Mouse (Mus musculus) testis, adult 2 months (tissue): ENCODE measurements around the gene Cotl1. TPM values are rescaled to one million over a fixed set of nuclear protein-coding genes. Genes with fewer than 3 reads are reported as not detected.

Experiments used
- H3K27ac ChIP-seq: fragments of 200-500 bp; 2 replicates; pipeline ENCODE4 v1.5.1; 2012; ENCODE audit warnings: low read depth, low read length; ENCODE audit not compliant: control insufficient read depth, insufficient read depth
- H3K27me3 ChIP-seq: fragments of 200-500 bp; 2 replicates; pipeline ENCODE4 v1.6.1; 2012; ENCODE audit warnings: mild to moderate bottlenecking, low read length, moderate library complexity; ENCODE audit not compliant: control insufficient read depth, insufficient read depth
- H3K36me3 ChIP-seq: fragments of 200-500 bp; 2 replicates; pipeline ENCODE4 v1.6.1; 2012; ENCODE audit warnings: mild to moderate bottlenecking, low read length; ENCODE audit not compliant: control insufficient read depth, insufficient read depth
- H3K4me1 ChIP-seq: fragments of 200-500 bp; 2 replicates; pipeline ENCODE4 v1.6.1; 2012; ENCODE audit warnings: low read length; ENCODE audit not compliant: control insufficient read depth, insufficient read depth
- H3K4me3 ChIP-seq: fragments of 200-500 bp; 2 replicates; pipeline ENCODE4 v1.5.1; 2012; ENCODE audit warnings: low read depth, mild to moderate bottlenecking, low read length, moderate library complexity, mixed read lengths; ENCODE audit not compliant: control insufficient read depth
- CTCF ChIP-seq: fragments of 200-500 bp; IDR thresholded peaks from 2 replicates; pipeline ENCODE4 v1.5.1; 2012; ENCODE audit warnings: low read depth, mild to moderate bottlenecking, inconsistent platforms, low read length, moderate library complexity; ENCODE audit not compliant: control insufficient read depth, insufficient read depth, insufficient replicate concordance
- POLR2A ChIP-seq: fragments of 200-500 bp; IDR thresholded peaks from 2 replicates; pipeline ENCODE4 v1.6.1; 2012; ENCODE audit warnings: low read depth, mild to moderate bottlenecking, inconsistent platforms, low read length, moderate library complexity; ENCODE audit not compliant: control insufficient read depth
- polyA plus RNA-seq: library from polyadenylated mRNA; depleted of rRNA; stranded (reverse); fragments of >200 nt; gene quantifications from 2 replicates; pipeline ENCODE4 v1.2.3, GENCODE M21; 2012

Gene Cotl1
- polyA plus RNA-seq, 1 experiment = 20.0 TPM

DNA sequence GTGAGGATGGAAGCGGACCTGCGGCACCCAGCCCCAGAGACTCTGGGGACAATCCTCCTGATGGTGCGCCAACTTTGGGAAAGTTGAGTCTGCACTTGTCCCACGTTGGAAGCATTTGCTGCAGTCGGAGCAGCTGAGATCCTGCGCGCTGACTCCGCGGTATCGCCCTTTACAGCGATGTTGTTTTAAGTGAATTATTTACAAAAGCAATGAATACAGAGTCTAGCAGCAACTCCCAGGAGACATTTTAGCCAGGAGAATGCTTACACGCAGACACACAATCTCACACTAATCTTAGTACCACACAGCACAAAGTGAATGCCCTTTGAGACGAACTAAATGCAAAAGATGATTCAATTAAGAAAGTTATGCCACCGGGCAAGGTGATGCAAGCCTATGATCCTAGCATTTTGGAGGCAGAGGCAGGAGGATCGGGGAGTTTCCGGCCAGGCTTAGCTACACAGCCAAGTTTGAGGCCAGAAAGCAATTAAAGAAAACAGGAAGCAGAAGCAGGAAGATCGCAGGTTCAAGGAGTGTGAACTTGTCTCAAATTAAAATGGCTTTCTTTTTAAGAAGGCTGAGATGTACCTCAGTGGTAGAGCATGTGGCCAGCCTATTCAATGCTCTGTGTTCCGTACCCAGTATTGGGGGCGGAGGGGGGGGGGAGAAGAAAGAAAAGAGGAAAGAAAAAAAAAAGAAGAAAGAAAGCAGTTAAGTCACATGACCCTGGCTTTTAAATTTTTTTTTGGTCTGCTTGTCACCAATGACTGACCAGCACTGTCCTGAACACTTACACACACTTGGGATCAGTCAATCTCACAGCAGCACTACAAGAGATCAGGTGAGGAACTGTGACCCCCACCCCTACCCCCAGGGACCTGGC, 2.0 kb downstream of the Cotl1 start:
- Histone ChIP-seq H3K4me3 (no peak overlapping the region), H3K4me1 (peaks cover 21% of the 10 kb centered on the region), H3K27me3 (no peaks in the 10 kb centered on the region), H3K36me3 (no peaks in the 10 kb centered on the region), H3K27ac (no peak overlapping the region)
- TF ChIP-seq CTCF = no peak
- TF ChIP-seq POLR2A = no peak

GRCm38 (mm10) chr8:119837553-119838071, 2.7 kb downstream of the Cotl1 start:
- no peak overlapping the region for H3K4me3 ChIP-seq
- H3K4me1 ChIP-seq = peaks cover 21% of the 10 kb centered on the region
- no peaks in the 10 kb centered on the region for H3K27me3 ChIP-seq
- TF ChIP-seq CTCF = no peak
- TF ChIP-seq POLR2A = no peak
- H3K36me3 ChIP-seq = no peaks in the 10 kb centered on the region
- no peak overlapping the region for H3K27ac ChIP-seq

GRCm38 (mm10) chr8:119836831-119837230, 3.5 kb downstream of the Cotl1 start:
- H3K27me3 ChIP-seq = no peaks in the 10 kb centered on the region
- H3K36me3 ChIP-seq = no peaks in the 10 kb centered on the region
- no peak overlapping the region for H3K27ac ChIP-seq
- H3K4me3 ChIP-seq = no peak overlapping the region
- peaks cover 21% of the 10 kb centered on the region for H3K4me1 ChIP-seq
- TF ChIP-seq CTCF = no peak

DNA sequence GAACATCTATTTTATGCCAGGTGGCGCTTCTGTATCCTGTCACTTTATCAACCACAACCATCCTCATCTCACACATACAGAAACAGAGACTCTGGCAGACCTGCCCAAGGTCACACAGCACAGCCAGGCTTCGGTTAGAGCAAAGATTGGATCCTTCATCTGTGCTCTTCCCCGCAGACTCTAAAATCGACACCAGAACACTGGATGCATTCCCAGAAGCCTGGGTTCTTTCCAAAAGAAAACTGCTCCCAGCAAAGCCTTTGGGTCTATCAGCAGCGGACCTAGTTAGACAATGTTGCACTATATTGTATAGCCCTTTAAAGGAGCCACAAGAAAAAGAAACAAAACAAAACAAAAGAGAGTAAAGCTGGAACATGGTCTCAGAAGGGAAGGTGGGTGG, 5.1 kb downstream of the Cotl1 start:
- Histone ChIP-seq H3K4me1 (peaks cover 16% of the 10 kb centered on the region), H3K27me3 (no peaks in the 10 kb centered on the region), H3K36me3 (no peaks in the 10 kb centered on the region), H3K4me3 (no peak overlapping the region), H3K27ac (no peak overlapping the region)
- TF ChIP-seq CTCF (no peak), POLR2A (no peak)

GRCm38 (mm10) chr8:119834676-119835075, 5.7 kb downstream of the Cotl1 start:
- Histone ChIP-seq H3K27me3 (no peaks in the 10 kb centered on the region), H3K27ac (no peak overlapping the region), H3K4me3 (no peak overlapping the region), H3K36me3 (no peaks in the 10 kb centered on the region), H3K4me1 (peaks cover 12% of the 10 kb centered on the region)
- TF ChIP-seq POLR2A = no peak
- no peak for TF ChIP-seq CTCF

- Histone ChIP-seq H3K27me3 (no peaks in the 10 kb centered on the region), H3K4me3 (peak overlapping the region; percentile 63), H3K36me3 (no peaks in the 10 kb centered on the region), H3K27ac (no peak overlapping the region), H3K4me1 (peaks cover 6% of the 10 kb centered on the region)
- TF ChIP-seq POLR2A = no peak
Observed at GRCm38 (mm10) chr8:119832931-119833330, 7.4 kb downstream of the Cotl1 start.

GRCm38 (mm10) chr8:119832101-119832617, 8.2 kb downstream of the Cotl1 start:
- Histone ChIP-seq H3K4me1 (peaks cover 6% of the 10 kb centered on the region), H3K4me3 (peak overlapping the region; percentile 63)

More at GRCm38 (mm10) chr8:119832101-119832617, 8.2 kb downstream of the Cotl1 start:
- H3K27ac ChIP-seq = no peak overlapping the region
- H3K27me3 ChIP-seq = no peaks in the 10 kb centered on the region
- H3K36me3 ChIP-seq = no peaks in the 10 kb centered on the region
- TF ChIP-seq CTCF (no peak), POLR2A (no peak)
